Mouse (Mus musculus): ENCODE results near the gene Fryl.

Gene Fryl

GRCm38 (mm10) chr5:73194083-73194570 lies 62.3 kb downstream of the Fryl start:
- DNase-seq (ENCODE audit: low spot score in 2 of 2) = peak in 1 of 2 experiments; percentile 35

GRCm38 (mm10) chr5:73193627-73194026 lies 62.8 kb downstream of the Fryl start:
- DNase-seq (ENCODE audit: low spot score in 2 of 2) = peak; percentile 21 to 51

GRCm38 (mm10) chr5:73192870-73193576 lies 63.4 kb downstream of the Fryl start:
- no peak for DNase-seq (ENCODE audit: low spot score in 2 of 2)

DNA sequence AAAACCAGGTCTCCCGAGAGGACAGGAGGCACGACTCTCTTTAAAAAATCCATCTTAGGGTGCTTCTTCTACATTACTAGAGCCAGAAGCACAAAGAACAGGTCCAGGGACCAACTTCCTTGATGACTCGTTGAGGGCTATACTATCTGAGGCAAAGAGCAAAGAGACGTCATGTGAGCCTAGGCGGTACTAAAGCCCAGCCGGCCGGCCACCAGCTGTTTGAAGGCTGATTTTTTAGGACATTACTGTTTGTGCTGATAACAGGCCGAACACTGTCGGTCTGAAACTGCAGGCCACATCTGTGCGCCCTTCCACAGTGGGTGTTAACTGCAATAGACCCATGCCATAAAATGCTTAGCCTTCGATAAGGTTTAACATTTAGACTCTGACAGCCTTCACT lies 64.7 kb downstream of the Fryl start:
- DNase-seq (ENCODE audit: low spot score in 2 of 2) = peak; percentile 54 to 73

DNA sequence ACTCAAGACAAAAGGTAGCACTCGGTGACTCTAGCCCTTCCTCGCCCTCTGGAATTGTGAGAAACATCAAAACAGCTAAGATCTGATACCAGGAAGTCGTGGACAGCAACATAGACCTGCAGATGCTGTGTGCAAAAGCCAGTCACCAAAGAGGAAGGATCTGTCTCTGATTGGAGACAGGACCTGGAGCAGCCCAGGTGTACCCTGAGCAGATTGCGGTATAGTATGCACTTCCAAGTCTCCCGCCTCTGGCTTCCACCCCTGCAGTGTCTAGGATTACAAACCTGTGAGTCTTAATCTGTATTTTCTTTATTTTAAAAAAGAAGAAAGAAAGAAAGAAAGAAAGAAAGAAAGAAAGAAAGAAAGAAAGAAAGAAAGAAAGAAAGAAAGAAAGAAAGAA lies 66.3 kb downstream of the Fryl start:
- DNase-seq (ENCODE audit: low spot score in 2 of 2) = no peak

DNA sequence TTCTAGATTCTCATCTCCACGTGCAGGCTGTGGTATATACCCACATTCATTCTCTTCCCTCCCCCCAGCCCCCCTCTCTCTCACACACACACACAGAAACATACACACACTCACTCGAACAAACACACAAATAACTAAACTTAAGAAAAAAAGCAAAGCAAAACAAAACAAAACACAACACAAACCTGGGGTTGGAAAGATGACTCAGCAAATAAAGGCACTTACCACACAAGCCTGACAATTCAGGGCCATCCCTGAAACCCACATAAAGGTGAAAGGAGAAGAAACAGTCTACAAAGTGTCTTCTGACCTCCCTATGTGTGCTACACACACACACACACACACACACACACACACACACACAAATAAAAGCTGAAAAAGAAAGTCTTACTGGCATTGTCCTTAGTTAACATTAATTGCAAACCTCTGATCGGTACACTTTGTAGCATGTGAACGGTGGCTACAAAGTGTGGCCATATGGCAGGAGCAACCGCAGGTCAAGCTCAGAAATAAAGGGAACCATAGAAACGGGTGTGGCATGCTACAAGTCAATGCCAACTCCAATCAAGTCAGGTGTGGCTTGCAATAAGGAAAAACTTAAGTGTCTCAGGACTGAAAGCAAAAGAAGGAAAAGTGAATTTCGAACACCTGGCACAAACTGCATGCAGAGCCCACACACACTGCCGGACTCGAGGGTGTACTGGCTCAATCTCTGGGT lies 66.8 kb downstream of the Fryl start:
- no peak for DNase-seq (ENCODE audit: low spot score in 2 of 2)

GRCm38 (mm10) chr5:73188576-73188975 lies 67.8 kb downstream of the Fryl start:
- DNase-seq (ENCODE audit: low spot score in 2 of 2) = no peak

DNA sequence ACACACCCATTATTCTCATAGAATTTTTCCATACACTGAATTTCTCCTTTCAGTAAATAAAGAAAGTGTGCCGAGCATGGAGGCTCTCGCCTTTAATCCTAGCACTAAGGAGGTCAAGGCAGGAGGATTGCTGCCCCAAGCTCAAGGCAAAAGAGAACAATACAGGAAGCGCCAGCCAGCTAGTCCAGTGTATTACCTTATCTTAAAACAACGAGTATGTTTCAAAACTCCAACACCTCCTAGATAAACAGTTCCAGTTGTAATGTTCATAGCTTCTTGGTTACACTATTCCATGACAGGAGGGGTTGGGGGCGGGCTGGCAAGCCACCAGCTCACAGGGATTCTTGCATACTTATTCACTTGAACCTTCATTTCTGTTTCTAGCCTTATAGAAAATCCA lies 68.3 kb downstream of the Fryl start:
- DNase-seq (ENCODE audit: low spot score in 2 of 2) = no peak

DNA sequence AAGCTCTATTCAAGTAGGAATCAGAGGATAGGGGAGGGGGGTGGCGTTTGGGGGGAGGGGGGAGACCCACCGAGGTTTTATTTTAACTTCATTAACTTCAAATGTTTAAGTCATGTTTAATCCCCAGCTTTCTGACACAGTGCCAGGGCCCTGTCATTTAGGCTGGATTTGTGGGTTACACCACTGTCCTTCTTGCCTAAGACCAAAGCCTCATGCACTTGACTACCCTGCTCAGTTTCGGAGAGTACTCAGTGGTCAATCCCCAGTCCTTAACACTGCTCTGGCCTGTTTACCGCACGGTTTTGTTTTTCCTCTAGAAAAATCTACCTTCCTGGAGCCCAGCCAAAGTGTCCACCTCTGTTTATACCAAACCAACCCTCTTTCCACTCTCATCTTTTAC lies 69.5 kb downstream of the Fryl start:
- DNase-seq (ENCODE audit: low spot score in 2 of 2) = no peak

DNA sequence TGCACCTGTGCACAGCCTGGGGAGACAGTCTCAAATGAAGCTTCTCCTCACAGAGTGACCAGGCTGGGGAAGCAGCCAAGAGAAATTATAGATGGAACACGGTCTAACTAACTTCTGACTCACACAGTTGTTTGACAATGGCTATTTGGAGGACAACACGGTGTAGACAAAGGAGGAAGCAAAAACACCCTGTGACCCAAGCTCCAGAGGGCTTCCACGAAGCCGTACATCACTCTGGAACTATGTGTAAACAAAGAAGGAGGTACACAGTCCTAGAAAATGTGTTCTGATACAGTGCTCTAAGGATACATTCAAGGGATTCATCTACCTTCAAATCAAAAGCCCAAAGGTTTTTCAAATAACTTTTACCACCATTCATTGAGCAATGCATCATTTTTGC lies 71.0 kb downstream of the Fryl start:
- DNase-seq (ENCODE audit: low spot score in 2 of 2) = no peak

GRCm38 (mm10) chr5:73182701-73183447 lies 73.5 kb downstream of the Fryl start:
- DNase-seq (ENCODE audit: low spot score in 2 of 2) = no peak

- no peak for DNase-seq (ENCODE audit: low spot score in 2 of 2)
These were observed 74.2 kb downstream of the Fryl start for GRCm38 (mm10) chr5:73182191-73182590.

DNA sequence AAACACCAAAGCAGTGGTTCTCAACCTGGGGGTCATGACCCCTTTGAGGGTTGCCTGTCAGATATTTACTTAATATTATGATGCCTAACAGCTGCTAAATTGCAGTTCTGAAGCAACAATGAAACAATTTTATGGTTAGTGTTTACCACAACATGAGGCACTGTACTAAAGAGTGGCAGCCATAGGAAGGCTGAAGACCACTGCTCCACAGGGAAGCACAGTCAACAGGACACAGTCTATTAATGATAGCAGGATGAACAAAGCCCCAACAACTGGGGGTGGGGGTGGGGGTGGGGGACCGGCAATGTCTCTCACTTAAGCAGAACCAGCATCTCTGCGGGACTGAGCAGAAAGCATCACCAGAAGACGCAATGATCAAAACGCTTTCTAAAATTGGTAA lies 80.1 kb downstream of the Fryl start:
- no peak for DNase-seq (ENCODE audit: low spot score in 2 of 2)

DNA sequence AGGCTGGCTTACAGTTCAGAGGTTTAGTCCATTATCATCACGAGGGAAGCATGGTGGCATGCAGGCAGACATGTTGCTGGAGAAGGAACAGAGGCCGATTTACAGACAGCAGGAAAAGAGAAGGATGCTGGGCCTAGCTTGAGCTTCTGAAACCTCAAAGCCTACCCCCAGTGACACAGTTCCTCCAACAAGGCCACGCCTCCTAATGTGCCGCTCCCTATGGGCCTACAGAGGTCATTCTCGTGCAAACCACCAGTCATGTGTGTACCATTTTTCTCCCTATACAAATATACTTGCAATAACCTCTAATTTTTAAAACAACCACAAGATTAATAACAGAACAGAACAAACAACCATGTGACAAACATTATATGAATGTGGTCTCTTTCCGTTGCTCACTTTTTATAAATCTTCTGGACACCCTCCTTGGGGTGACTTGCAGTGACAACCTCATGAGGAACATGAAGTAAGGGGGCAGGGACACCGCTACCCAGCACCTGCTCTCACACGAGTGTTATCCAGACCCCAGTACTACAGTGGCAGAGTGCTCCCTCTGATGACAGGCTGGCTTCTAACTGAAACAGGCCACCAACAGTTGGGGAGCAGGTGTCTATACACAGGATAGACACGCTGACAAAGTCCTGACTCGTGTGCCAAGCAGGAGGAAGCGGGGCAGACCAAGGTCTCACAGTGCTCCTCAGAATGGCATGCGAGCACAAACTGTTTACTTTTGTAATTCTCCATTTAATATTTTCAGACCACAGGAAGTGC lies 80.9 kb downstream of the Fryl start:
- DNase-seq (ENCODE audit: low spot score in 2 of 2) = no peak

- no peak for DNase-seq (ENCODE audit: low spot score in 2 of 2)
These were observed 84.4 kb downstream of the Fryl start for GRCm38 (mm10) chr5:73171876-73172480.

DNA sequence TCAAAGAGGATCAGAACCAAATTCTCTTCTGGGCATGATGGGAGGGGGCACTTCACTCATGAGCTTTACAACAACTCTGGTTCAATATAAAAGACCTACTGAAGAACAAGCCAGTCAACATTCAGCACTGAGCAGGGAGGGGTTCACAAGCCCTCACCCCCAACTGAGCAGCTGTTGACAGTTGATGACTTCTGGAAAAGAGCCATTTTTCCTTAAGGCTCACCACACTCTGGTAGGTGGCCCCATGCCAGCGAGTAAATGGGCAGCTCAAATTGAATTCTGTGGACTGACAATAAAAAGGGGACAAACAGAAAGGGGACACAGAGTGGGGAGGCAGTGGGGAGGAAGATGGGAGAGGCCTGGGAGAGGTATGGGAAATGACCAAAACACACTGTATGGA lies 85.2 kb downstream of the Fryl start:
- no peak for DNase-seq (ENCODE audit: low spot score in 2 of 2)

DNA sequence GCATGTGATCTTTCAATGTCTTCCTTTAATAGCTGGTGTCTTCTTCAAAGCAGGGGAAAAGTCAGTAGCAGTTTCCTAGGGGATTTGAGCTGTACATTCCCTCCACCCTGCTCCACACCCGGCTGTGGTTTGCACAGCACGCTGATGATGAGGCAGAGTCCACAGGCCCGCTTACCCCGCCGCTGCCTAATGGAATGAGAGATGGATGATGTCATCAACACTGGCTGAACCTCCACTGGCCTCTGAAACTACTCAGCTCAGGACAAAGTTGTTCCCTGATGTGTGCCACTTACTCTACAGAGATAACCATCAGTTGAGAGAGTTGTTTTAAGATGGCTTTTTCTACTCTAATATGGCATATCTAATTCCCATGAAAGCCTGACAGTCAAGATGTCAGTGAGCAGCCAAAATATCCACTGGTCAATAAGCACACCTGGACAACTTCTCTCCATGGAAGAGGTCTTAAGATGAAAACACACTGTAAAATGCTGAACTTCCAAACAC lies 87.6 kb downstream of the Fryl start:
- no peak for DNase-seq (ENCODE audit: low spot score in 2 of 2)

- no peak for DNase-seq (ENCODE audit: low spot score in 2 of 2)
These were observed 88.2 kb downstream of the Fryl start for GRCm38 (mm10) chr5:73167976-73168768.

DNA sequence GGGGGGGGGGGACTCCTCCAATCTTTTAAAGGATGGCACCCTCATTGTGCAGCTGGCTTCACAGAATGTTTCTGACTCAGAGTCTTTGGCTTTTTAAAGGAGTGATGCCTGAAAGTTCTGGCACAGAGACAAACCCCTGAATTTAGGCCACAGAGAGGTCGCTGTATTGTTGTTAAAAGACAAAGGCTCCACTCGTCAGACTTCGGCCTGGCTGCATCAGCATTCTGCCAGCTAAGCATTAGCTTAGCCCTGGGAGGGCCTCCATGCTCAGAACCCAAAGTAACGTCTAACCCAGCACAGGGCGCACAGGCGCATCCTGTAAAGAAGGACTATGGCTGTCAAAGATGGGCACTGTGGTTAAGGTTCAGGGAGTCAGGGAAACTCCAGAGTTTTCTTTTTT lies 92.4 kb downstream of the Fryl start:
- no peak for DNase-seq (ENCODE audit: low spot score in 2 of 2)

DNA sequence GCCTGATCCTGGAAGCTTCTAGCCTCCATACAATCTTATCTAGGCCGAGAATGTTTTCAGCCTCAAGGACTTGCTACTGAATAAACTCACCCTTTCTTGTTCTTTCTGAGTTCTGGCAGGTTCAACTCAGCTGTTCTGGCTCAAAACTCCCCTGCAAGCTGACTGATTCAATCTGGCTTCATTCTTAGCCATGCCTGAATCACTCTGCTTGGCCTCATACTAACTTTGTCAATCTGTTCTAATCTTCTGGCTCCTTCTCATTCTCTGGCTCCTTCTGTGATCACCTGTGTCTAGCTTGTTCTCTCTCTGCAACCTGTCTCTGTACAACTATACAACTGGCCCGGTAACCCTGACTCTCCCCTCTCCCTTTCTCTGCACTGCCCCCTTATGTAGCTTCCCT lies 93.9 kb downstream of the Fryl start:
- no peak for DNase-seq (ENCODE audit: low spot score in 2 of 2)
